Mouse (Mus musculus) common myeloid progenitor, adult 5-6 weeks (primary cell): ENCODE data around the gene Ubr4. TPM values are rescaled to one million over a fixed set of nuclear protein-coding genes. Genes with fewer than 3 reads are reported as not detected.

ENCODE experiments used
- ATAC-seq: replicated peaks from 2 replicates; pipeline ENCODE4 v1.8.0; 2016; ENCODE audit warnings: low read depth, mild to moderate bottlenecking, moderate TSS enrichment, inconsistent platforms; ENCODE audit not compliant: poor library complexity, severe bottlenecking
- total RNA-seq: library from RNA; stranded (forward); fragments of 200-1000, 187-1606 nt; gene quantifications from 2 replicates; pipeline ENCODE4 v1.2.3, GENCODE M21; 2017

Gene Ubr4
- total RNA-seq, 1 experiment from 2014 or later: 91.7 TPM

DNA sequence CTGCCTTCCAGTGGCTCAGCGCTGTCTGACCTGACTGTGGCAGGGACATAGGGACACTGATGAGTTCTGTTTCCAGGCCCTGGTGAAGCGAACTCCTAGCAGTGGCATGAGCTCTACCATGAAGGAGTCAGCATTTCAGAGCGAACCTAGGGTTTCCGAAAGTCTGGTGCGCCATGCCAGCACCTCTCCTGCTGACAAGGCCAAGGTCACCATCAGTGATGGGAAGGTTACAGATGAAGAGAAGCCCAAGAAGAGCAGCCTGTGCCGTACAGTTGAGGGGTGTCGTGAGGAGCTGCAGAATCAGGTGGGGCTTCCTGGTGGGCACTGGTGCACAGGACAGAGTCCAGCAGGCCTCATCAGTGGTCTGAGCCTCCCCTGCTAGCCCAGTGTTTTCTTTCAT lies 69.2 kb downstream of the Ubr4 start:
- ATAC-seq: no peak

DNA sequence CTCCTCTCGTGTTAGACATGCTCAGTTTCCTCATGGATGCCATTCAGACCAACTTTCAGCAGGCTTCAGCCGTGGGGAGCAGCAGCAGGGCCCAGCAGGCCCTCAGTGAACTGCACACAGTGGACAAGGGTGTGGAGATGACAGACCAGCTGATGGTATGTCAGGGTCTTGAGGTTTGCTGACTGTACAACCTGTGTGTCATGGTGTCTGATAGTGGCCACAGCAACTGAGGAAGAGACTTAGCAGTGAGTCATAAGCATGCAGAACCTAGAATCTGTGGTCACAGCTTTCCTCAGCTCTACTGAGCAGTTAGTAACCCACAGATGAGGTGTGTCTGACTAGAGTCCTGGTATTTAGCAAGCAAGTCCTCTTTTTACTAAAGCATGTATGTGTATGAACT lies 70.0 kb downstream of the Ubr4 start:
- no peak for ATAC-seq

DNA sequence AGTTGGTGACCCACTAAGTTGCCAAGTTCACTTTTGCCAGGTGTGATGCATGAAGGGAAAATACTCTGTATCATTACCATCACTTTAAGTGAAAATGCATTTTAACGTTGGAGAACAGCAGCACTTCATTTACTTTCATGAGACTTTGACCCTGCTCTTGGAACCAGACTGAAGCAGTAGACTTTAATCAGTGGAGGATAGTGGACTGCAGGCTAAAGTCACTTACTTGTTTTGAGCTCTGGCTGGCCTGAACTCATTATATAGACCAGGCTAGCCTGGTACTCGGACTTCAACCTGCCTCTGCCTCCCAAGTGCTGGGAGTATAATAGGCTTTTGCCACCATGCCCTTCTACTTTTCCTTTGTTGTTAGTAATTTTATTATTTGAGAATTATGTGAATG lies 70.9 kb downstream of the Ubr4 start:
- ATAC-seq: no peak

DNA sequence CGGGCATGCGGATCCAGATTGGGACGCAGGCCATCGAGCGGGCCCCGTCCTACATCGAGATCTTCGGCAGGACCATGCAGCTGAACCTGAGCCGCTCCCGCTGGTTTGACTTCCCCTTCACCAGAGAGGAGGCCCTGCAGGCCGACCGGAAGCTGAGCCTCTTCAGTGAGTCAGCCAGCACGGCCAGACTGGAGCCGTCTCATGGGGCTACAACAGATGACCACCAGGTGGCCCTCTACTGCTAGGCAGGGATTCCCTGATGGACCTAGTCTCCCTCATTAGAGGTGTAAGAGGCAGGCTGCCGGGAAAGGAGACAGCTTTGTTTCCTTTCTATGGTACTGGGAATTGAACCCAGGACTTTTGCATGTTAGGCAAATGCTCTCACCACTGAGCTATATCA lies 77.8 kb downstream of the Ubr4 start:
- peak; percentile 96 for ATAC-seq

DNA sequence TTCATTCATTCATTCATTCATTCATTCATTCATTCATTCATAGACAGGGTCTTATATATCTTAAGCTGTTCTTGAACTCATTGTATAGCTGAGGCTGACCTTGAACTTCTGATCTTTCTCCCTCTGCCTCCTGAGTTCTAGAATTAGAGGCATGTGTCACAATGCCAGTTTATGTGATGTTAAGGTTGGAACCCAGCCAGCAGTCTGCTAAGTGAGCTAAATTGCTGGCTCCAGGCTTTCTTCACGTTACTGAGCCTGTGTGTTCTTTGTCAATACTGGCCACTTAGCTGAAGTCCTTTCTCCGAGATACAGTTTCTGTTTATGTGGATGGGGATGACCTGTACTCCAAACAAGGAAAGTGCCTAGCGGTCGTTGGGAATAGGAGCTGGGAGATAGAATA lies 78.5 kb downstream of the Ubr4 start:
- no peak for ATAC-seq

DNA sequence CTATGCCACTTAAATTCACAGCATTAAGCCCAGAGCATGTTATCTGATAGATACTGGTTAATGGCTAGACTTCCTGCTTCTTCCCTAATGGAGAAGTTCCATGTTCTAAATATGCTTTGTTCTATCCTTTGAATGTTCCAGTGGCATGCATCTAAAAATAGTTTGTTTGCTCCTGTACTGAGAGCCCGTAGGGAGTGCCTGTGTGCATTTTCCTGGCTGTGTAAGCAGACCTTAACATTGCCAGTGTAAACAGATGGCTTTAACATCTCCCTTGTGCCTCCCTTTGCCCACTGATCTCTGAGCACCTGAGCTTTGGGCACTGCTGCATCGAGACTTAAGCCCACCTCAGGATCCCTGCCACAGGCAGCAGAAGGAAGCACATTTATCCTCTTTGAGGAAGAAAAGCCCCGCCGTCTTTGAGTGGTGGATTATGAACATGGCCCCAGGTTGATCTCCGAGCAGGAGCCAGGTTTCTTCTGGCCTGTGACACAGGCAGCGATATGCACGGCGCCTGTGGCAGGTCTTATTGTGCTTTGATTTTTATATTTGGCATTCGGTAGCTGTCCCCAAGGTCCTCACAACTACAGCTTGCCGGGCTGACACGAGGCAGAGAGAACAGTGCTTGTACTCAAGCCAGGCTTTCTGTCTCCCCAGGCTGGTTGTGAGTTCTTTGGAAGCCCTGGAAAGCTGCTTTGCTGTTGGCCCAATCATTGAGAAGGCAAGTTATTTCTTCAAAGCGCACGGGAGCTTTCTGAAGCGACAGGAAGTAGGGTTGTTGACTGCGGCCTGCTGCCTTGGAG lies 80.8 kb downstream of the Ubr4 start:
- no peak for ATAC-seq

DNA sequence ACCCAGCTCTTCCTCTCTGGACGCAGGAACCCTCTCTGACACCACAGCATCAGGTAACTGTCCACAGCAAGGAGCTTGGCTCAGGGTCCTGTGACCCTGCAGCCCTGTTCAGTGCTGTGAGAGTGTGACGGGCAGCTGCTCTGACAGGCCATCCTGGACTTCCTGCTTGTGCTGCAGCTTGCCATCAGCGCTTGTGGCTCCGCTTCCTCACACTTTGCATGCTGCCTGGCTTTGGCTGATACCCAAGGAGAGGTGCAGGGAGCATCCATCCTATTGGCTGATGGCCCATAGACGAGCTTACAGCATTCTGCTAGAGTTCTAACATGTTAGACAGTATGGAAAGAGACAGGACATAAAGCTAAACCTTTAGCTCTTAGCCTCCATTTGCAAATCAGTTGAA lies 88.8 kb downstream of the Ubr4 start:
- no peak for ATAC-seq

DNA sequence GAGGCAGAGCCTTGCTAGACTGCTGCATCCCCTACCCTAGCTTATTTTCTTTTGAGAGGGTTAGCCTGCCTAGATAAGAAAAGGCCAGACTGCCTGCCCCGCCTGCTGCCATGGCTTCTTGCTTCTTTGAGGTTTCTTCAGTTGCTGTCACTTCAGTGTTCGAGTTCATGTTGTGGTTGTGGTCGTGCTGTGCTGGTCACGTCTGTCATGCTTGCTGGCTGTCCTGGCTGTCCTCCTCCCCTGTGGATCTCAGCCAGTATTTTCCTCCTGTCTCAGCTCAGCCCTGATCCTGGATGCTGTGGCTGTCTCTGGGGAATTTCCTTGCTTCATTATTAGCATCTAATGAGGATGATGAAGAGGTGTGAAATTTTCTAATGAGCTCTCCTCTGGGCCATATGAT lies 89.4 kb downstream of the Ubr4 start:
- ATAC-seq: no peak

DNA sequence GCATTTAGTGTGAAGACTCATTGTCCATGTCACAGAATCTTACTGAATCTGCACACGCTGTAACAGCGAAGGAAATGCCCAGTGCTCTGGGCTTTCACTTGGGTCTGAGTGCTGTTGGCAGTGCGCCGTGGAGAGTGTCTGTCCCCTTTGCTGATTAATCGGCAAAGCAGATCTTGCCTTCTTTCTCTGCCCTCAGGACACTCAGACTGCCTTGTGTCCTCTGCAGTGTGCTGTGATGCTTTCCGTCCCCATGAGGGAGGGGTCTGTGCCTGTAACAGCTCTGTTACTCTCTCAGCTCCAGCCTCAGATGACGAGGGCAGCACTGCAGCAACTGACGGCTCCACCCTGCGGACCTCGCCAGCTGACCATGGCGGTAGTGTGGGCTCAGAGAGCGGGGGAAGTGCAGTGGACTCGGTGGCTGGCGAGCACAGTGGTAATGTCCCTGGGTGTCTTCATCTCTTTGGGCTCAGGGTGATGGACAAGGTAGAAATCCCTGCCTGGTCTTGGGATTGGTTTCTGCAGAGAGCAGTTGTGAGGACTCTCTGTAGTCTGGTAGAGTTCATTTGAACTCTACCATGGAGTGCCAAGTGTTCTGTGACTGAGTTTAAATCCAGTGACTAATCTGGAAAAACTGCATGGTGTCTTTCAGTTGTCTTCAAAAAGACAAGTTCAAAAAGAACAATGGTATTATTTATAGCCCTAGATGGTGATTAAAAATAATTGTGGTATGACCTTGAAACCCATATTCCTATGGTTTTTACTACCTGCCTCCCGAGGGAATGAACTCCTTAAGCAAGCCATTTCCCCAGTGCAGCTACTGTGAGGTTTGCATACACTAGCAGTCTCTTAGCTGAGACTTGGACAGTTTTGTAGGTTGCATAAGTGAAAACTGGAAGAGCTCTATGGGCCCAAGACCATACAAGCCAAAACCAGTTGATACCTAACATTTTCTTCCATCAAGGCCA lies 90.3 kb downstream of the Ubr4 start:
- ATAC-seq: no peak; the same call in 1 of the 2 replicates

DNA sequence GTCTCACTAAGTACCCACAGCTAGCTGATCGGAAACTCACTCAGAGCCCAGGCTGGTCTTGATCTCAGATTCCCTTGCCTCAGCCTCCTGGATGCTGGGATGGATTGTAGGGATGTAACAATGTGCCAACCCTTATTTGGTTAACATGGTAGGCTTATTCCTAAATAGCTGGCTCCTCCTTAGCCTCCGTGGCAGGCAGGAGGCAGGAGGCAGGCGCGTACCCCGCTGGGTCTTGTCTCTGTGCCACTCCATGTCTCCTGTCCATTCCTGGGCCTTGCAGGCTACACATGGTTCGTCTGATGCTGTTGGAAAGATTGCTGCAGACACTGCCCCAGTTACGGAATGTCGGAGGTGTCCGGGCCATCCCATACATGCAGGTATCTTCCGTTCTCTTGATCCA lies 91.9 kb downstream of the Ubr4 start:
- no peak for ATAC-seq

DNA sequence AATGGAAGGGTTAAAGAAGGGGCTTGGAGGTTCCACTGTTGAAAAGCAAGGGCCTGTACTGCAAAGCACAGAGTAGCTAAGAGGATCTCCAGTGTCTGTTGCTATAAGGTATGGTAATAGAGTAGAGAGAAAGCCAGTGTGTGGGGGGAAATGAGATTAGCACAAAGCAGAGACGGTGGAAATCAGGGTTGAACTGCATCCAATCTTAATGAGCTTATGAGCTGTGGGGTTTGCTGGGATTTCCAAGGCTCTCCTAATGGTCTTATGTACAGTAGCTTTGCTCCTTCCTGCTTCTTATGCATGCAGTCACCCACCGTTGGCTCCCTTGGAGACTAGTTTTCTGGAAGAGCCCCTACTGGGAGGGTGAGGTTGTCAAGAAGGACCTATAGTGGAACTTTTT lies 93.8 kb downstream of the Ubr4 start:
- no peak for ATAC-seq

DNA sequence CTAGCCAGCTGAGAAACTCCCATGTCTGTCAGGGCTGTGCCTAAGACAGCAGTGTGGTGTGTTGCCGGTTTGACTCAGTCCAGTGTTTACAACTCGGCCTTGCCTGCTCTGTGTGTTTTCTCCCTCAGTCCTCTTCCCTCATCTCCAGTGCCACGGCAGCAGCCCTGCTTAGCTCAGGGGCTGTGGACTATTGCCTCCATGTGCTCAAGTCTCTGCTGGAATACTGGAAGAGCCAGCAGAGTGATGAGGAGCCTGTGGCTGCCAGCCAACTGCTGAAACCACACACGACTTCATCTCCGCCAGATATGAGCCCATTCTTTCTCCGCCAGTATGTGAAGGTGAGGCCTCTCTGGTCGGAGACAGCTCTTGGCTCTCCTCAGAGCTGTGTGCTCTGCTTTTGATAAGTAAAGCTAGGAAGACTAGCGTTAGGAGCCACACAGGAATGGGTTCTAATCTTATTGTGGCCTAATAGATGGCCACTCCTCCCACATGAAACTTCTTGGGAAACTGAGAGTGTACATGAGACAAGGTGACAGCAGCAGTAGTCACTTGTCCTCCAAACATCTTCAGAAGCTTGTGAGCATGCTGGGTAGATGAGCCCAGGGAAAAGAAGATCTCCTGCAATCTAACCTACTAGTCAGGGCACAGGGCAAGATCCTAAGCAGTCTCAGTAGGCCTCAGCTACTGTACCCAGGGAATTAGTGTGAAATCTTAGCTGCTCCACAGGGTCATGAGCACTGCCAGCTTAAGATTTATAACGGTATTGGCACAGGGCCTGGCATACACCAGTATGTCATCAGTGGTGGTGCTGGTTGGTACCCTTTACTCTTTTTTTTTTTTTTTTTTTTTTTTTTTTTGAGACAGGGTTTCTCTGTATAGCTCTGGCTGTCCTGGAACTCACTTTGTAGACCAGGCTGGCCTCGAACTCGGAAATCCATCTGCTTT lies 94.6 kb downstream of the Ubr4 start:
- no peak for ATAC-seq

DNA sequence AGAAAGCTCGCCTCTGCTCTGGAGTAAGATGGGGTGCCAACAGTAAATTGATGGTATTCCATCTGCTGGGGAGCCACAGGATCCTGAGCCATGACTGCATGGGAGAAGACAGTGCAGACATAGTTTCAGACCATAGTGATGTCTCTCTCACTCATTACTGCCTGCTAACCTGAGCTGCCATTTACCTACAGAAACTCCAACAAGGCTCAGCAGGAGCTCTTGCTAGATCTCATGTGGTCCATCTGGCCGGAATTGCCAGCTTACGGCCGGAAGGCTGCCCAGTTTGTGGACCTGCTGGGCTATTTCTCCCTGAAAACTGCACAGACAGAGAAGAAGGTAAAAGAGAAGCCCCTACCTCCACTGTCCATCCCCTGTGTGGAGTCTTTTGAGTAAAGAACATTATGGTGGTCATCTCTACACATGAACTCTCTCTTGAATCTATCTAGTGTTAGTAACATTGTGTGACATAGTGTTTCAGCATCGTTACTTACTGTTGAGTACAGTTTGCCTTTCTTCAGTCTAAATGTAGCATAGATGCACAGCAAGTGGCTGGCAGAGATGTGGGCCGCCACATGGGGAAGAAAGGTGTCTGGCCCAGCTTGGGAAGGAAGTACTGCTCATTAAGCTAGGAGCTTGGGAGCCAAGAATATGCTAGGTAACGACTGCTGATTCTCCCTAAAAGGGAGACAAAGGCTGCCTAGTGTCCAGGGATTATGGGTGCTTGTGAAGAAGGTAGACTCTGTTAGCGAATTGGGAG lies 100.7 kb downstream of the Ubr4 start:
- no peak for ATAC-seq

DNA sequence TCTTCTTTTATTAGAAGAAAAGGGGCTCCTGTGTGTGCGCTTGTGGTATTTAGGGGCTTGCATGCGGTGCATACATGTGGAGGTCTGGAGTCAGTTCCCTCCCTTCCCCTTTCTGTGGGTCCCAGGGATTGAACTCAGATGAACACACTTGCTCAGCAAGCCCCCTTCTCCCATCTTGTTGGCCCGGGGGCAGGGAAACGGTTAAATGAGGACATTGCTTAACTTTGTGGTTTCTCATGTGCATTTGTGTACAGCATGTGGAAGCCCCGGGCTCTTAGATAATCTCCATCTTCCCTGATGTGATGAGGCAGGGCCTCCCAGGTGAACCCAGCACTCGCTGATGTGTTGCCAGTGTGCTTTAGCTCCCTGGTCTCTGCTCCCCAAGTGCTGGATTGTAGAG lies 101.9 kb downstream of the Ubr4 start:
- 0 out of 2 replicates have a peak, but pooled peaks have one; percentile 26 for ATAC-seq

DNA sequence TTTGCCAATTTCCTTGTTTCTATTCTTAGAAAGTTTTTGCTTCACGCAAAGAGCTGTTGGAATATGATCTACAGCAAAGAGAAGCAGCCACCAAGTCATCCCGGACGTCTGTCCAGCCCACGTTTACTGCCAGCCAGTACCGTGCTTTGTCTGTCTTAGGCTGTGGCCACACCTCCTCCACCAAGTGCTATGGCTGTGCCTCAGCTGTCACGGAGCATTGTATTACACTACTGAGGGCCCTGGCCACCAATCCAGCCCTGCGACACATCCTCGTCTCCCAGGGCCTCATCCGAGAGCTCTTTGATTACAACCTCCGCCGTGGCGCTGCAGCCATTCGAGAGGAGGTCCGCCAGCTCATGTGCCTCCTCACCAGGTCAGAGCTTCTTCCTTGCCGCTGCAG lies 107.6 kb downstream of the Ubr4 start:
- no peak for ATAC-seq

DNA sequence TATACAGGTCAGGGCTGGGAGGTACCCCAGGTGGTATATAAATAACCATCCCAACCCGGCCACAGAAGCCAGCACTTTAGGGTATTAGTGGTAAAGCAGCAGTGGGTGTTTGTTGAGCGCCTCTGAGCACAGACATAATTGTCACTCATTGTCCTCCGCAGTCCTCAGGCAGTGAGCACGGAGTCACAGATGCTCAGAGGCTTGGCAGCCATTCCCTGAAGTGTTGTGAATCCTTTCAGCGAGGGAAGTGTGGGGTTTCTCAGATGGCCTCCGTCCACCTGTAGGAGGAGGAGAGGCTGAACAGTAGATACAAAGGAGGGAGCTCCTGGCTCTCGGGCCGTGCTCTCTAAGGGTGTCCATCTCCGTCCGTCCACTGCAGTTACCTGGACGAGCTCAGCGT lies 111.8 kb downstream of the Ubr4 start:
- ATAC-seq: no peak

DNA sequence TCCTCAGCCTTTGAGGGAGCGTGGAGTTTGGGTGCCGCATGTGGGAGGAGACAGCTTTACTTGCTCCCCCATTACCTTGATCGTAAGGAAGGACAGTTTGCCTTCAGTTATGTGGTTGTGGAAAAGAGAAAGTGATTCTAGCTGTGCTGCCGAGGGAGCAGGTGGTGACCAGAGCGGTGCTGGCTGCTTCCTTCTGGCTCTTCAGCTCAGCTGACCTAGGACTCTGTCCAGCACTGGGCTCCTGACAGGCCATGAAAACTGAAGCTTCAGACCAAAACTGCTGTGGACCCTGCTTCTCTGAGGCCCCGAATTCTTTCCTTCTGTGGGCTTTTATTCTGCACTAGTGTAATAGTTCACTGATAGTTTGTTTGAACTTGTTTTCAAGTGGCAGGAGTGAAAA lies 114.1 kb downstream of the Ubr4 start:
- ATAC-seq: no peak

DNA sequence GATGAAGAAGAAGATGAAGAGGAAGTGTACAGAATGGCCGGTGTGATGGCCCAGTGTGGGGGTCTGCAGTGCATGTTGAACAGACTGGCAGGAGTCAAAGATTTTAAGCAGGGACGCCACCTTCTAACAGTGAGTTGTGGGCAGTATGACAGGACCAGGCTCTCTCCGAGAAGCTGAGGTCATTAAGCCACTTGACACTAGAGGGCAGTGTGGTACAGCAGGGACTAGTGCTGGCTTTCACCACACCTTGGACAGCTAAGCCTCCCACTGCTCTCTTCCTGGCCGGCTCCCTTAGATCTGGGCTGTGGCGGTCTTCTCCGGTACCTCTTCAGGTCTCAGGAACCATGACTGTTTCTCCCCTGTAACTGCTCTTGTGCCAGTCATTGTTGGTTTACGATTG lies 117.8 kb downstream of the Ubr4 start:
- ATAC-seq: peak; percentile 95
